Mouse (Mus musculus) stomach, postnatal 0 days (tissue): ENCODE measurements around the gene Ptbp1.

Source experiments
- CTCF ChIP-seq: IDR thresholded peaks from 2 replicates; pipeline ENCODE4 v1.5.1; 2016; ENCODE audit warnings: antibody characterized with exemption, low read depth, mild to moderate bottlenecking, moderate library complexity
- EP300 ChIP-seq: optimal IDR thresholded peaks from 2 replicates; pipeline ENCODE3; 2016; ENCODE audit warnings: antibody characterized with exemption

- TF ChIP-seq CTCF (no peak), EP300 (no peak)
Measured at GRCm38 (mm10) chr10:79849941-79850628, 4.1 kb upstream of the Ptbp1 start.
